ENCODE assay signal across 10 mouse cellular contexts in the genomic region with DNA sequence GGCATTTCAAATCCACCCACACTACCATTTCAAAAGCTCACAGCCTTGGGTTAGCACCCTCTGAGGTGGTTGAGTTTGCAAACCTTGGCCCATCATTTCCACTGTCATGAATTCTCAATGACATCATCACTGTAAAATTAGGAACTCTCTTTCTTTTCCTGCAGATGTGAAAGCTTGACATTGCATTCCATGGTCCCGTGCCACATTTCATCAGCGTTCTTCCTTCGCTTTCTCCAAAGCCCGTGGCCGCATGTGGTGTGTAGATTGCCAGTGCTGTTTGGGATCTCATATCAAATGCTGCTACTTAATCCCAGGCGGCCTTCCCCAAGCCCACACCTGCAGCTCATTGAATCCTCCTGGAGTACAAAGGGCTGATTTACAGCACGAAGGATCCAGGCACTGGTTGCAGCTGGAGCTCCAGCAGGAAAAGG.
DNase-seq lines count a peak whose midpoint lies in the region; ATAC-seq lines count a peak whose summit lies in the region.
"Had no signal": no experiment of that assay in that cellular context is flagged by ENCODE, and none has a peak within 500 bp of the region (broad histone marks: within the 10 kb centered on the region; RNA-seq: fewer than 3 reads in every experiment).

No protein-coding gene starts in this region.

- H3K27me3 ChIP-seq in forebrain, embryonic 15.5 days = no peaks in the 10 kb centered on the region
- H3K27me3 ChIP-seq in liver, embryonic 11.5 days (replicated peaks; ENCODE audit: control insufficient read depth, insufficient read depth, low read length) = no peaks in the 10 kb centered on the region
- H3K27me3 ChIP-seq: neural tube, embryonic 13.5 days had no signal

- no peak overlapping the region for H3K4me2 ChIP-seq in forebrain, embryonic 15.5 days (replicated peaks)
- H3K4me2 ChIP-seq in liver, embryonic 11.5 days = no peak overlapping the region
- H3K4me2 ChIP-seq: neural tube, embryonic 13.5 days had no signal

- DNase-seq in adrenal gland, adult 2 months = peak; percentile 6
- no peak for DNase-seq in adrenal gland, adult 18-20 months (ENCODE audit: low spot score in 2 of 2)
- peak; percentile 6 to 33 for DNase-seq in left cerebral cortex, postnatal 25 days (ENCODE audit: low spot score in 2 of 2)
- DNase-seq in left cerebral cortex, postnatal 4 days = no peak
- peak; percentile 6 to 28 for DNase-seq in lung, postnatal 4 days
- DNase-seq in B cell, adult 2 months = no peak
- no peak for DNase-seq in liver, embryonic 11.5 days (ENCODE audit: low spot score)
- DNase-seq: cerebellum, adult 2 months had no signal

- no peaks in the 10 kb centered on the region for H3K36me3 ChIP-seq in forebrain, embryonic 15.5 days
- H3K36me3 ChIP-seq in liver, embryonic 11.5 days (ENCODE audit: control insufficient read depth, insufficient read depth, low read length) = no peaks in the 10 kb centered on the region
- H3K36me3 ChIP-seq: neural tube, embryonic 13.5 days had no signal

- no peak overlapping the region for H3K27ac ChIP-seq in forebrain, embryonic 15.5 days (replicated peaks)
- no peak overlapping the region for H3K27ac ChIP-seq in liver, embryonic 11.5 days (ENCODE audit: low read depth, low read length)
- H3K27ac ChIP-seq: neural tube, embryonic 13.5 days had no signal

- intact Hi-C loops in left cerebral cortex, postnatal 25 days (cut with DNase I) = no loop called here
- intact Hi-C loops in left cerebral cortex, postnatal 4 days (cut with DNase I) = no loop called here

- no peaks in the 10 kb centered on the region for H3K4me1 ChIP-seq in forebrain, embryonic 15.5 days
- no peaks in the 10 kb centered on the region for H3K4me1 ChIP-seq in liver, embryonic 11.5 days (replicated peaks; ENCODE audit: control insufficient read depth, insufficient read depth, low read length)

- H3K4me3 ChIP-seq in forebrain, embryonic 15.5 days = no peak overlapping the region
- H3K4me3 ChIP-seq in liver, embryonic 11.5 days (ENCODE audit: low read depth, low read length) = no peak overlapping the region
- H3K4me3 ChIP-seq: neural tube, embryonic 13.5 days had no signal

- H3K9ac ChIP-seq in forebrain, embryonic 15.5 days (replicated peaks) = no peak overlapping the region
- no peak overlapping the region for H3K9ac ChIP-seq in liver, embryonic 11.5 days (ENCODE audit: low read depth, low read length)
- H3K9ac ChIP-seq: neural tube, embryonic 13.5 days had no signal

- 62% methylated on average over 7 of the region's 7 CpGs for WGBS in forebrain, embryonic 15.5 days
- WGBS in liver, embryonic 11.5 days = 55% methylated on average over 7 of the region's 7 CpGs

- peak; percentile 53; the same call in 1 of the 2 replicates for ATAC-seq in forebrain, embryonic 15.5 days (replicated peaks)
- ATAC-seq in liver, embryonic 11.5 days (replicated peaks; ENCODE audit: low FRiP score) = no peak

- no peaks in the 10 kb centered on the region for H3K9me3 ChIP-seq in forebrain, embryonic 15.5 days
- no peaks in the 10 kb centered on the region for H3K9me3 ChIP-seq in liver, embryonic 11.5 days (ENCODE audit: control insufficient read depth, low read length)
- H3K9me3 ChIP-seq: neural tube, embryonic 13.5 days had no signal

Comparison
In these comparisons a context has a peak if more than half of its experiments do, and no peak if none do; other contexts are left out.
1. DNase-seq: peak in adrenal gland, adult 2 months (single experiment), left cerebral cortex, postnatal 25 days (2 of 2) and lung, postnatal 4 days (2 of 2); none in adrenal gland, adult 18-20 months (0 of 2), left cerebral cortex, postnatal 4 days (single experiment), B cell, adult 2 months (0 of 2) and liver, embryonic 11.5 days (single experiment).